Mouse (Mus musculus): ENCODE results near the gene Grm6. TPM values are rescaled to one million over a fixed set of nuclear protein-coding genes. Genes with fewer than 3 reads are reported as not detected.

The Grm6 gene
- polyA plus RNA-seq, 1 experiment from 2014 or later: not detected

DNA sequence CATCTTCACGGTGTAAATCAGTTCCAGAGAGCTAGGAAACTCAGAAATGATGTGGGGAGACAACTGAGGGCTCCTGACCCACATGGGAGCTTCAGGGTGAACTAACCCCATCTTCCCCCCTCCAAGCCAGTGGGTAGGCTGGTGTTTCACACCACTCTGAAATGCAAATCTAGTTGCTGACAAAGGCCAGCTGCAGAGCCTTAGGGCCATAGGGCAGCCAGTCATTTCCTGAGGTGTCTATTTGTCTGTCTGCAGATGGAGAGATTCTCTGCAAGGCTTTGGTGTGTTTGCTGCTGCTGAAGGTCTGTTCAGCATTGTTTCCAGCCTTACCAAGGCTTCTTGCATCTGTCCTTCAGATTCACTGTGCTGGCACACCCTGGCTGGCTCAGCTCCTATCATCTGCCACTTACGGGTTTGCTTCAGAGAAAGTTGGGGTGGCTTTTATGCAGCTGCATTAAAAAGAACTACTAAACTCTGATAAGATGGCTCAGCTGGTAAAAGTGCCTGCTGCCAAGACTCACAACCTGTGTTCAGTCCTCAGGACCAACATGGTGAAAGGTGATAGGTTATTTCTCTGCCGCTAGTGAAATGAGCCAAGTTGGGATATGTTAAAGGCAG is 1.9 kb upstream of the Grm6 start:
- WGBS: 33% methylated on average over 3 of the region's 3 CpGs
- Histone ChIP-seq H3K27me3 (ENCODE audit: control insufficient read depth, insufficient read depth, low read depth, low read length) (peaks cover 49% of the 10 kb centered on the region), H3K4me2 (ENCODE audit: low read length) (no peak overlapping the region)

DNA sequence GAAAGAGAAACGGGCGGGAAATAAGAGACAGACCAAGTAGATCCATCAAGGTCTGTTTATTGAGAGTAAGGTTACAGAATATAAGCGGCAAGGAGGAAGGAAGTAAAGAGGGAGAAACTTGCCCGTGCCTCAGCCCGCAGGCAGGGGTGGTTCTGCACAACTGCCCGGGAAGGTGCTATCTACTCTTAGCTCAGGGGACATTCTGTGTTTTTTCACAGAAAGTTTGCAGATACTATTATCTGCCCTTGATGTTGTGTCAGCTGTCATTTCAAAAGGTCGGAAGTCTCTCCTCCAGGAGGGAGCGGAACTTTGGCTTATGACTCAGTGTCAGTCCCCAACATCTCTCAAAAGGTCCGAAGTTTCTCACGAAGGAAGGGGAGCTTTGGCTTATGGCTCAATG is 1.2 kb upstream of the Grm6 start:
- ATAC-seq: no peak
- H3K4me1 ChIP-seq (ENCODE audit: control insufficient read depth, insufficient read depth, low read length): peaks cover 11% of the 10 kb centered on the region; the same call in 1 of the 2 replicates

More for the DNA sequence above, 1.9 kb upstream of the Grm6 start:
- Histone ChIP-seq H3K27ac (ENCODE audit: low read length) (no peak overlapping the region), H3K9me3 (replicated peaks; ENCODE audit: control insufficient read depth, low read length, poor library complexity, severe bottlenecking) (0 out of 2 replicates have a peak, but pooled peaks cover 3% of the 10 kb centered on the region), H3K4me1 (ENCODE audit: control insufficient read depth, insufficient read depth, low read length) (peaks cover 11% of the 10 kb centered on the region; the same call in 1 of the 2 replicates), H3K36me3 (ENCODE audit: control insufficient read depth, insufficient read depth, low read length) (no peaks in the 10 kb centered on the region), H3K4me3 (ENCODE audit: low read depth, low read length) (no peak overlapping the region), H3K9ac (ENCODE audit: low read depth, low read length) (no peak overlapping the region)
- no peak for ATAC-seq

DNA sequence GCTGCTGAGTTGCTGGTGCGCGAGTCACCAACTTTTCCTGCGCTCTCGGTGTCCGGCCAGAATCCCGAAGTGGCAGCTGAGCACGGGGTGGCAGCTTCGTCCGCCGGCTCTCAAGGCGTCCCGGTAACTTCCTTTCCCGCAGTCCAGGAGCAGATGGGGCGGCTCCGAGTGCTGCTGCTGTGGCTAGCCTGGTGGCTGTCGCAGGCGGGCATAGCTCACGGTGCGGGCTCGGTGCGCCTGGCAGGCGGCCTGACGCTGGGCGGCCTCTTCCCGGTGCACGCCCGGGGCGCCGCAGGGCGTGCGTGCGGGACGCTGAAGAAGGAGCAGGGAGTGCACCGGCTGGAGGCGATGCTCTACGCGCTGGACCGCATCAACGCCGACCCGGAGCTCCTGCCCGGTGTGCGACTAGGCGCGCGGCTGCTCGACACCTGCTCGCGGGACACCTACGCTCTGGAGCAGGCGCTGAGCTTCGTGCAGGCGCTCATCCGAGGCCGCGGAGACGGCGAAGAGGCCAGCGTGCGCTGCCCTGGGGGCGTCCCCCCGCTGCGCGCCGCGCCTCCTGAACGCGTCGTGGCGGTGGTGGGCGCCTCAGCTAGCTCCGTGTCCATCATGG is 610 bp downstream of the Grm6 start:
- ATAC-seq: peak; percentile 48; the same call in 1 of the 2 replicates
- under 1% methylated on average over 57 of the region's 72 CpGs for WGBS
- peaks cover 49% of the 10 kb centered on the region for H3K27me3 ChIP-seq (ENCODE audit: control insufficient read depth, insufficient read depth, low read depth, low read length)
- 0 out of 2 replicates have a peak, but pooled peaks cover 3% of the 10 kb centered on the region for H3K9me3 ChIP-seq (replicated peaks; ENCODE audit: control insufficient read depth, low read length, poor library complexity, severe bottlenecking)
- peak overlapping the region; percentile 63 for H3K9ac ChIP-seq (ENCODE audit: low read depth, low read length)
- peak overlapping the region; percentile 53 for H3K4me3 ChIP-seq (ENCODE audit: low read depth, low read length)
- H3K36me3 ChIP-seq (ENCODE audit: control insufficient read depth, insufficient read depth, low read length): no peaks in the 10 kb centered on the region
- peaks cover 11% of the 10 kb centered on the region; the same call in 1 of the 2 replicates for H3K4me1 ChIP-seq (ENCODE audit: control insufficient read depth, insufficient read depth, low read length)
- peak overlapping the region; percentile 97 for H3K4me2 ChIP-seq (ENCODE audit: low read length)
- H3K27ac ChIP-seq (ENCODE audit: low read length): no peak overlapping the region

More for the DNA sequence above, 1.2 kb upstream of the Grm6 start:
- Histone ChIP-seq H3K4me2 (ENCODE audit: low read length) (no peak overlapping the region), H3K27ac (ENCODE audit: low read length) (no peak overlapping the region), H3K4me3 (ENCODE audit: low read depth, low read length) (no peak overlapping the region), H3K27me3 (ENCODE audit: control insufficient read depth, insufficient read depth, low read depth, low read length) (peaks cover 49% of the 10 kb centered on the region), H3K36me3 (ENCODE audit: control insufficient read depth, insufficient read depth, low read length) (no peaks in the 10 kb centered on the region), H3K9me3 (replicated peaks; ENCODE audit: control insufficient read depth, low read length, poor library complexity, severe bottlenecking) (0 out of 2 replicates have a peak, but pooled peaks cover 3% of the 10 kb centered on the region), H3K9ac (ENCODE audit: low read depth, low read length) (no peak overlapping the region)
- 15% methylated on average over 10 of the region's 10 CpGs for WGBS

DNA sequence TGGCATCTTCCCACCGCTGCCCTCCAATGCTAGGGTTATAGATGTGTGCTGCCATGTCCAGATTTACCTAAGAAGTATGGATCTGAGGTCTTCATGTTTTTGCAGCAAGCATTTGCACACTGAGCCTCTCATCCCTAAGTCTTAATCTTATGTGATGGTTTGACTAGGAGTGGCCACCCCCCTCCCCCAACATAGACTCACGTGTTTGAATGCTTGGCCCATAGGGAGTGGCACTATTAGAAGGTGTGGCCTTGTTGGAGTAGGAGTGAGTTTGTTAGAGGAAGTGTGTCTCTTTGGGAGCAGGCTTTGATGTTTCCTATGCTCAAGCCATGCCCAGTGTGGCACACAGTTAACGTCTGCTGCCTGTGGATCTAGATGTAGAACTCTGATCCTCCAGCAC is 28.2 kb downstream of the Grm6 start:
- Histone ChIP-seq H3K27ac (ENCODE audit: low read length) (no peak overlapping the region), H3K27me3 (ENCODE audit: control insufficient read depth, insufficient read depth, low read depth, low read length) (no peaks in the 10 kb centered on the region), H3K9ac (ENCODE audit: low read depth, low read length) (no peak overlapping the region), H3K4me1 (ENCODE audit: control insufficient read depth, insufficient read depth, low read length) (no peaks in the 10 kb centered on the region), H3K4me2 (ENCODE audit: low read length) (no peak overlapping the region), H3K36me3 (ENCODE audit: control insufficient read depth, insufficient read depth, low read length) (peaks cover 71% of the 10 kb centered on the region), H3K9me3 (replicated peaks; ENCODE audit: control insufficient read depth, low read length, poor library complexity, severe bottlenecking) (peaks cover 11% of the 10 kb centered on the region), H3K4me3 (ENCODE audit: low read depth, low read length) (no peak overlapping the region)
- ATAC-seq: no peak
- 97% methylated on average over 3 of the region's 3 CpGs for WGBS

DNA sequence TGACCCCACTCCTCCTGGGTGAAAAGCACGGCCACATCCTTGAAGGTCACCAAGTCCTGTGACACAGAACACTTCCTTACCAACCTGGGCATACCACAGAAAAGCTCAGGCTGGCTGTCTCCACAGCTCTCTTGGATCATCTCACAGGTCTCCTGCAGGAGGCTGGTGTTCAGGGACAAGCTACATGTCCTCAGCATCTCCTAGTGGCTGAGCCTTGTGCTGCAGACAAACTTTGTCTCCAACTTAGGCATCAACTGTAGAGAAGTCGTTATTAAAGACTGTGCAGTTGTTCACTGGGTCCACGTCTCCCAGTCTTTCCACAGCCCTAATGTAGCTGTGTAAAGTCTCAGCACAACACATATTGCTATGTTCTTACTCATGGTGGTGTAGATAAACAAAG is 33.3 kb downstream of the Grm6 start:
- H3K27ac ChIP-seq (ENCODE audit: low read length): no peak overlapping the region
- no peak for ATAC-seq
- WGBS: 85% methylated on average over 3 of the region's 3 CpGs
- H3K4me2 ChIP-seq (ENCODE audit: low read length): no peak overlapping the region
- no peak overlapping the region for H3K4me3 ChIP-seq (ENCODE audit: low read depth, low read length)
- peaks cover 37% of the 10 kb centered on the region for H3K36me3 ChIP-seq (ENCODE audit: control insufficient read depth, insufficient read depth, low read length)
- no peak overlapping the region for H3K9ac ChIP-seq (ENCODE audit: low read depth, low read length)
- no peaks in the 10 kb centered on the region; the same call in 1 of the 2 replicates for H3K9me3 ChIP-seq (replicated peaks; ENCODE audit: control insufficient read depth, low read length, poor library complexity, severe bottlenecking)
- H3K27me3 ChIP-seq (ENCODE audit: control insufficient read depth, insufficient read depth, low read depth, low read length): no peaks in the 10 kb centered on the region
- H3K4me1 ChIP-seq (ENCODE audit: control insufficient read depth, insufficient read depth, low read length): peaks cover 16% of the 10 kb centered on the region

DNA sequence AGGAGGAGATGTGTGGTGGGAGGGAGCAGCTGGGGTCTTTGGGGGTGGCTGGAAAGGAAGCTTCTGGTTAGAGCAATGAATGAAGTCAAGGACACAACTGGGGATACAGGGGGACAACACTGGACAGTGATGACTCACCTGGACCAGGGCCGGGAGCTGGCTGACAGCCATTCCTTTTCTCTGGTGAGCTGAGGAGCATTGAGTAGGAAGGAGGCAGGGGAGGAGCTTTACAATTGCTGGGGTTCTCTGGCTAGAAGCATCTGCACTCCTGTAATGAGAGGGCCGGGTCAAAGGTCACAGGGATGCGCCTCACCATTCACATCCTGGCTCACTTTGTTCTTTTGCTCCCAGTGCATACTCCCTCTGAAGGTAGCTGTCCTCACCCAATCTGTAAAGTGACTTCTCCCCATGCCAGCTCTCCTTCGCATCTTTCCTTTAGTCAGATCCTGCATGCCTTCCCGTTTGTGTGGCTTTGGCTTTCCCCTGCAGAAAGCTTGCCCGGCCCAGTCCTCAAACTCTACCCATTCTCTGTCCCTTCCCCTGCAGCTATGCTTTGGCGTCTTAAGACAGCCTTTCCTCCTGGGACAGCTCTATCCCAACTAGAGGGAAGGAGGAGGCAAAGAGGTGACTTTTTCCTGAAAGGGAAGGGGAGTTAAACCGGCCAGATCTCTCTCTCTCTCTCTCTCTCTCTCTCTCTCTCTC is 35.9 kb downstream of the Grm6 start:
- Histone ChIP-seq H3K9me3 (replicated peaks; ENCODE audit: control insufficient read depth, low read length, poor library complexity, severe bottlenecking) (no peaks in the 10 kb centered on the region), H3K27ac (ENCODE audit: low read length) (no peak overlapping the region; the same call in 1 of the 2 replicates), H3K9ac (ENCODE audit: low read depth, low read length) (peak overlapping the region; percentile 68), H3K4me3 (ENCODE audit: low read depth, low read length) (peak overlapping the region; percentile 43), H3K27me3 (ENCODE audit: control insufficient read depth, insufficient read depth, low read depth, low read length) (no peaks in the 10 kb centered on the region), H3K4me2 (ENCODE audit: low read length) (peak overlapping the region; percentile 83), H3K36me3 (ENCODE audit: control insufficient read depth, insufficient read depth, low read length) (peaks cover 18% of the 10 kb centered on the region), H3K4me1 (ENCODE audit: control insufficient read depth, insufficient read depth, low read length) (peaks cover 16% of the 10 kb centered on the region)
- 46% methylated on average over 8 of the region's 8 CpGs for WGBS
- no peak for ATAC-seq

DNA sequence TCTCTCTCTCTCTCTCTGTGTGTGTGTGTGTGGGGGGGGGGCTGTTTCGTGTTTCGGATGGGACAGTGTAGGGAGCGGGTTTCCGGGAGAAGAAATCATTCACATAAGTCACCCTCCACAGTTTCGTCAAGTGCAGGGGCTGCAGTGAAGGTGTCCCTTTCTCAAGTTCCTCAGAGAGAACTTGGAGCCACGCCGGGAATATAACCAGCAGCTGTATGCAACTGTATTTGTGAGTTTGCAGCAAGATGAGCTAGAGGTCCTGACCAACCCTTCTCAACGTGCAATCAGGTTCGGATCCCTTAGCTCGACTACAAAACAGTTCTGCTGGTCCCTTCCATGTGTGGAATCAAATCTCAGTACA is 36.4 kb downstream of the Grm6 start:
- H3K9ac ChIP-seq (ENCODE audit: low read depth, low read length): peak overlapping the region; percentile 68
- WGBS: 22% methylated on average over 10 of the region's 10 CpGs
- H3K4me1 ChIP-seq (ENCODE audit: control insufficient read depth, insufficient read depth, low read length): peaks cover 16% of the 10 kb centered on the region
- H3K4me3 ChIP-seq (ENCODE audit: low read depth, low read length): peak overlapping the region; percentile 43
- peak overlapping the region; percentile 83 for H3K4me2 ChIP-seq (ENCODE audit: low read length)
- peaks cover 15% of the 10 kb centered on the region for H3K36me3 ChIP-seq (ENCODE audit: control insufficient read depth, insufficient read depth, low read length)
- no peaks in the 10 kb centered on the region for H3K27me3 ChIP-seq (ENCODE audit: control insufficient read depth, insufficient read depth, low read depth, low read length)
- peak overlapping the region; percentile 78 for H3K27ac ChIP-seq (ENCODE audit: low read length)
- no peaks in the 10 kb centered on the region for H3K9me3 ChIP-seq (replicated peaks; ENCODE audit: control insufficient read depth, low read length, poor library complexity, severe bottlenecking)
- ATAC-seq: peak; percentile 39

DNA sequence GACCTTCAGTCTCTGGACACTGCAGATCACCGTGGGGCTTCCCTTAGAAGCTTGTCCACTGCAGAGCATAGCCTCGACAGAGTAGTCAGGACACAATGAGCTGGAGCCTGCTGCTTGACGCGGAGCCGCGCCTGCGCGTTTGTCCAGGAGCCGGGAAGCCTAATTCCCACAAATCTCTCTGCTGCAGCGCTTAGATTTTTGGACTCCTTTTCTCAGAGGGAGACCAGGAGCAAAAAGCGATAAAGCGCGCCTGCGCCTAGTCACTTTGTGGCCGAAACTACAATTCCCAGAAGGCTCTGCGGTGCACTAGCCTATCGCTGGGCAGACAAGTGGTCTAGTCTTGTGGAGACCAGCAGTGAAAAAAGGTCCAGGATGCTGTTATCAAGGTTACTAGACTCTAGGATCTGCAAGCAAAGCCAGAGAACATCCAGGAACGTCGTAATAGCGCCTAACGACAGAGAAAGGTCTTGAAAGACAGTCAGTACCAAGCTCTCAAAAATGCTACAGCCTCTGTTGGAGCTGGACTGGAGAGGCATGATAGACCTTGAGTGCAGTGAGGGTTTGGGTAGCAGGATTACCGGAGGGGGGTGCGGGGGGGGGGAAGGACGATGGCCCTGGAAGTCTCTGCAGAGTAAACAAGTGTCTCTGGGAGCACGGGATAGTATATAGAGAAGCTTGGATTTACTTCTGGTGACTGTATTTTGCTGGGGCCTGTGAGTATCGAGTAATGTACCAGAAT is 37.1 kb downstream of the Grm6 start, which contains the start of gene Zfp454:
Gene Zfp454 (minus strand): TSS at position 262 of the 739 bp plus-strand sequence.
- no peaks in the 10 kb centered on the region; the same call in 1 of the 2 replicates for H3K9me3 ChIP-seq (replicated peaks; ENCODE audit: control insufficient read depth, low read length, poor library complexity, severe bottlenecking)
- no peaks in the 10 kb centered on the region for H3K27me3 ChIP-seq (ENCODE audit: control insufficient read depth, insufficient read depth, low read depth, low read length)
- H3K4me2 ChIP-seq (ENCODE audit: low read length): peak within 1 kb of the TSS; percentile 83
- peak within 1 kb of the TSS; percentile 78 for H3K27ac ChIP-seq (ENCODE audit: low read length)
- H3K9ac ChIP-seq (ENCODE audit: low read depth, low read length): peak within 1 kb of the TSS; percentile 68
- peaks cover 9% of the 10 kb centered on the region for H3K36me3 ChIP-seq (ENCODE audit: control insufficient read depth, insufficient read depth, low read length)
- H3K4me3 ChIP-seq (ENCODE audit: low read depth, low read length): peak within 1 kb of the TSS; percentile 43
- peaks cover 16% of the 10 kb centered on the region for H3K4me1 ChIP-seq (ENCODE audit: control insufficient read depth, insufficient read depth, low read length)
- 6% methylated on average over 26 of the region's 26 CpGs for WGBS
- ATAC-seq: peak; percentile 97

Measured in midbrain, embryonic 16.5 days (tissue).